Mouse (Mus musculus): ENCODE measurements around the gene Mast1. TPM values are rescaled to one million over a fixed set of nuclear protein-coding genes. Genes with fewer than 3 reads are reported as not detected.

Gene Mast1
- polyA plus RNA-seq, 1 experiment from 2014 or later: 74.7 TPM

- WGBS: 74% methylated on average over 3 of the region's 3 CpGs
- no peaks in the 10 kb centered on the region for H3K36me3 ChIP-seq
- no peak for ATAC-seq (ENCODE audit: low FRiP score)
- no peak overlapping the region for H3K27ac ChIP-seq (replicated peaks)
- H3K9me3 ChIP-seq (replicated peaks): no peaks in the 10 kb centered on the region
- H3K9ac ChIP-seq (replicated peaks): no peak overlapping the region
- peaks cover 6% of the 10 kb centered on the region for H3K4me1 ChIP-seq
- H3K4me3 ChIP-seq (replicated peaks): no peak overlapping the region
- H3K27me3 ChIP-seq (replicated peaks): peaks cover 6% of the 10 kb centered on the region; the same call in 1 of the 2 replicates
- no peak overlapping the region for H3K4me2 ChIP-seq
Measured at GRCm38 (mm10) chr8:84877297-84878035, 59.7 kb downstream of the Mast1 start.

DNA sequence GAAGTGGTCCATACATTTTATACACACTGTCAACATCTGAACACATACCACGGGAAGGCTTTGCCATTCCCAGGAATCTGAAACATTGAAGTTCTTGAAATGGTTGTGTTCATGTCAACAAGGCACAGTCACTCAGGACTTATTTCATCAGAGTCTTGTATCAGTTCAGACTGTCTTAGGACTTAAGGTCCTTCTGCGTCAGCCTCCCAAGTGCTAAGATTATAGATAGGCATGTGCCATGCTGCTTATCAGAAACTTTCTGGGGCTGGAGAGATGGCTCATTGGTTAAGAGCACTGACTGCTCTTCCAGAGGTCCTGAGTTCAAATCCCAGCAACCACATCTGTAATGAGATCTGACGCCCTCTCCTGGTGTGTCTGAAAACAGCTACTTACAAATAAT, 62.8 kb downstream of the Mast1 start:
- Histone ChIP-seq H3K36me3 (peaks cover 5% of the 10 kb centered on the region; the same call in 1 of the 2 replicates), H3K27ac (replicated peaks) (no peak overlapping the region), H3K9ac (replicated peaks) (no peak overlapping the region), H3K4me1 (peaks cover 16% of the 10 kb centered on the region), H3K9me3 (replicated peaks) (no peaks in the 10 kb centered on the region), H3K4me2 (no peak overlapping the region), H3K27me3 (replicated peaks) (peaks cover 7% of the 10 kb centered on the region; the same call in 1 of the 2 replicates), H3K4me3 (replicated peaks) (no peak overlapping the region)
- no peak for ATAC-seq (ENCODE audit: low FRiP score)
- WGBS: 94% methylated on average over 3 of the region's 3 CpGs

DNA sequence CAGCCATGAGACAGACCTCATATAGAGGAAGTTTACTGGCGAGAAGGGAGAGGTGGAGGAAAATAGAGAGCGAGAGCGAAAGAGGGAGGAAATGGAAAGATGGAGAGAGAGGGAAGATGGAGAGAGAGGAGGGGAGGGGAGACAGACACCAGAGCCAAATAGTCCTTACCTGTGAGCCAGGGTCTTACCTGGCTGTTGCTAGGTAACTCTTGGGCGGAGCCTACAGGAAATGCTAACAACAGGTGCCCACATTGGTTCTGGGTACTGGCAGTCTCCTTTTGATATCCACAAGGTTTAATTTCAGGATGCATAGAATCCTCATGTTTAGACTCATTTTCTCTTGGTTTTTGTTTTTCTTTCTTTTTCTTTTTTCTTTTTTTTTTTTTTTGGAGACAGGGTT, 64.1 kb downstream of the Mast1 start:
- H3K4me1 ChIP-seq: peaks cover 16% of the 10 kb centered on the region
- H3K27me3 ChIP-seq (replicated peaks): peaks cover 7% of the 10 kb centered on the region; the same call in 1 of the 2 replicates
- H3K9ac ChIP-seq (replicated peaks): peak overlapping the region; percentile 47; the same call in 1 of the 2 replicates
- 78% methylated on average over 4 of the region's 4 CpGs for WGBS
- peaks cover 18% of the 10 kb centered on the region for H3K36me3 ChIP-seq
- H3K27ac ChIP-seq (replicated peaks): no peak overlapping the region
- no peak for ATAC-seq (ENCODE audit: low FRiP score)
- H3K4me3 ChIP-seq (replicated peaks): peak overlapping the region; percentile 49
- H3K9me3 ChIP-seq (replicated peaks): no peaks in the 10 kb centered on the region
- peak overlapping the region; percentile 97 for H3K4me2 ChIP-seq

- Histone ChIP-seq H3K27me3 (replicated peaks) (peaks cover 7% of the 10 kb centered on the region; the same call in 1 of the 2 replicates), H3K9me3 (replicated peaks) (no peaks in the 10 kb centered on the region), H3K4me1 (peaks cover 16% of the 10 kb centered on the region), H3K36me3 (peaks cover 24% of the 10 kb centered on the region), H3K27ac (replicated peaks) (no peak overlapping the region), H3K4me3 (replicated peaks) (peak overlapping the region; percentile 49), H3K9ac (replicated peaks) (peak overlapping the region; percentile 47), H3K4me2 (peak overlapping the region; percentile 97)
- 4% methylated on average over 54 of the region's 54 CpGs for WGBS
- ATAC-seq (ENCODE audit: low FRiP score): peak; percentile 55
Measured at GRCm38 (mm10) chr8:84872309-84872965, 64.7 kb downstream of the Mast1 start.

DNA sequence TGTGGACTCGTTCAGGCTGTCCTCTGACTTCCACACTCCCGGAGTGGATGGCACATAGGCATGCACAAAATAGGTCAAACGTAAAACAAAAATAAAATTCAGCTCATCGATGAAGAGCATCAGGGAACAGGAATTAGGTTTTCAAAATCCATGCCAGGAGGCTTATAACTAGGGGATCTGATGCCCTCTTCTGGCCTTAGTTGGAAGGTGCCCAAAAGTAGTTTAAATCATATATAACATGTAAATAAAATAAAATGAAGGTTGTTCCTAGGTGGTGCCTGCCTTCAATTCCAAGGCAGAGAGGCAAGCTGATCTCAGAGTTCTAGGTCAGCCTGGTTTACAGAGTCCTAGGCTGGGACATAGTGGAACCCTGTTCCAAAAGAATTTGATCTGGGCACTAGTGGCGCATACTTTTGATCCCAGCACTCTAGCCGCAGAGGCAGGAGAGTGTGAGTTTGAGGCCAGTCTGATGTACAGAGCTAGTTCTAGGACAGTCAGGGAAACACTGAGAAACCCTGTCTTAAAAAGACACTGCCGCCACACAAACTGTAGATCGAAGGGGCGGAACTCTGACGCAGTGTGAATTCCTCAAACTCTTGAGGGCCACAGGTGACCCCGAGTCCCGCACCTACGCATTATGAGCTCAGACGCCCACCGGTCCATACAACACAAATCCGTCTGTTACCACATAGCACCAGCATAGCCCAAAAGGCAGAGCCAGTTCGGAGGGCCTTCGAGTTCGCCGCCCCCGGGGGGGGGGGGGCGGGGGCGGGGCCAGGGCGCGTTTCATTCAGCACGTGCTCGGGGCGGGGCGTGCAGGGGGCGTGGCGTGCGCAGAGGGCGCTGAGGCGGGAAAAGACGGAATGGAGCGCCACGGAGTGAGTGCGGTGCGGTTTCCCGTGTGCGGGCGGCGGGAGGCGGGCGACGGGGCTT, 65.5 kb downstream of the Mast1 start, which contains the start of gene Syce2:
Gene Syce2 (plus strand): TSS at position 736 of the 933 bp plus-strand sequence.
- Histone ChIP-seq H3K4me3 (replicated peaks) (peak within 1 kb of the TSS; percentile 49), H3K9ac (replicated peaks) (peak within 1 kb of the TSS; percentile 47), H3K27me3 (replicated peaks) (peaks cover 7% of the 10 kb centered on the region; the same call in 1 of the 2 replicates), H3K4me1 (peaks cover 16% of the 10 kb centered on the region), H3K9me3 (replicated peaks) (no peaks in the 10 kb centered on the region), H3K36me3 (peaks cover 32% of the 10 kb centered on the region), H3K27ac (replicated peaks) (no peak within 1 kb of the TSS), H3K4me2 (peak within 1 kb of the TSS; percentile 97)
- WGBS: 16% methylated on average over 41 of the region's 46 CpGs
- peak; percentile 84 for ATAC-seq (ENCODE audit: low FRiP score)

Small RNAs within 50 kb of the gene (microRNA-seq; reads per million reads assigned to microRNA genes)
- gene Gm24197 (not detected), gene Mir7069 (2.1 reads per million, percentile 6 among the genes with 10 or more reads in this experiment)

Other genes with a start within 250 kb of the Mast1 start
- gene Nacc1, start 249.5 kb downstream of the Mast1 start, polyA plus RNA-seq (2015; fragmentation: Nextera tagmentation; extraction: Ambion mirVana): 12.3 and 14.1 TPM in 2 replicates
- 3.1 and 6.1 TPM in 2 replicates for gene Lyl1, start 235.9 kb downstream of the Mast1 start, polyA plus RNA-seq (2015; fragmentation: Nextera tagmentation; extraction: Ambion mirVana)
- gene G430095P16Rik, start 214.4 kb downstream of the Mast1 start, polyA plus RNA-seq (2015; fragmentation: Nextera tagmentation; extraction: Ambion mirVana): 1.4 and 1.8 TPM in 2 replicates
- 60.3 and 70.5 TPM in 2 replicates for gene Nfix, start 137.0 kb downstream of the Mast1 start, polyA plus RNA-seq (2015; fragmentation: Nextera tagmentation; extraction: Ambion mirVana)
- 15.7 and 17.2 TPM in 2 replicates for gene Dand5, start 114.5 kb downstream of the Mast1 start, polyA plus RNA-seq (2015; fragmentation: Nextera tagmentation; extraction: Ambion mirVana)
- 44.3 and 45.1 TPM in 2 replicates for gene Gadd45gip1, start 105.8 kb downstream of the Mast1 start, polyA plus RNA-seq (2015; fragmentation: Nextera tagmentation; extraction: Ambion mirVana)
- 71.3 and 98.0 TPM in 2 replicates for gene Rad23a, start 96.7 kb downstream of the Mast1 start, polyA plus RNA-seq (2015; fragmentation: Nextera tagmentation; extraction: Ambion mirVana)
- gene Calr, start 90.4 kb downstream of the Mast1 start, polyA plus RNA-seq (2015; fragmentation: Nextera tagmentation; extraction: Ambion mirVana): 730 and 802 TPM in 2 replicates
- 105 and 108 TPM in 2 replicates for gene Farsa, start 80.4 kb downstream of the Mast1 start, polyA plus RNA-seq (2015; fragmentation: Nextera tagmentation; extraction: Ambion mirVana)
- 26.4 and 49.7 TPM in 2 replicates for gene Syce2, start 65.2 kb downstream of the Mast1 start, polyA plus RNA-seq (2015; fragmentation: Nextera tagmentation; extraction: Ambion mirVana)
- gene Gcdh, start 43.4 kb downstream of the Mast1 start, polyA plus RNA-seq (2015; fragmentation: Nextera tagmentation; extraction: Ambion mirVana): 39.8 and 41.3 TPM in 2 replicates
- 0.49 and 1.1 TPM in 2 replicates for gene Klf1, start 35.4 kb downstream of the Mast1 start, polyA plus RNA-seq (2015; fragmentation: Nextera tagmentation; extraction: Ambion mirVana)
- 5.2 and 7.3 TPM in 2 replicates for gene Dnase2a, start 28.8 kb downstream of the Mast1 start, polyA plus RNA-seq (2015; fragmentation: Nextera tagmentation; extraction: Ambion mirVana)
- 3.0 and 3.8 TPM in 2 replicates for gene Rtbdn, start 9.6 kb upstream of the Mast1 start, polyA plus RNA-seq (2015; fragmentation: Nextera tagmentation; extraction: Ambion mirVana)
- gene Gm49661, start 32.1 kb upstream of the Mast1 start, polyA plus RNA-seq (2015; fragmentation: Nextera tagmentation; extraction: Ambion mirVana): not detected in 2 replicates
- 930 and 1,070 TPM in 2 replicates for gene Prdx2, start 32.2 kb upstream of the Mast1 start, polyA plus RNA-seq (2015; fragmentation: Nextera tagmentation; extraction: Ambion mirVana)
- 55.0 and 81.5 TPM in 2 replicates for gene Rnaseh2a, start 32.4 kb upstream of the Mast1 start, polyA plus RNA-seq (2015; fragmentation: Nextera tagmentation; extraction: Ambion mirVana)
- 9.4 and 15.1 TPM in 2 replicates for gene Junb, start 41.4 kb upstream of the Mast1 start, polyA plus RNA-seq (2015; fragmentation: Nextera tagmentation; extraction: Ambion mirVana)
- 33.9 and 37.2 TPM in 2 replicates for gene Hook2, start 53.2 kb upstream of the Mast1 start, polyA plus RNA-seq (2015; fragmentation: Nextera tagmentation; extraction: Ambion mirVana)
- not detected in 2 replicates for gene Best2, start 77.2 kb upstream of the Mast1 start, polyA plus RNA-seq (2015; fragmentation: Nextera tagmentation; extraction: Ambion mirVana)
- 148 and 154 TPM in 2 replicates for gene Asna1, start 87.9 kb upstream of the Mast1 start, polyA plus RNA-seq (2015; fragmentation: Nextera tagmentation; extraction: Ambion mirVana)
- 116 and 124 TPM in 2 replicates for gene Trir, start 89.5 kb upstream of the Mast1 start, polyA plus RNA-seq (2015; fragmentation: Nextera tagmentation; extraction: Ambion mirVana)
- gene Tnpo2, start 99.6 kb upstream of the Mast1 start, polyA plus RNA-seq (2015; fragmentation: Nextera tagmentation; extraction: Ambion mirVana): 54.9 and 55.5 TPM in 2 replicates
- gene Fbxw9, start 122.7 kb upstream of the Mast1 start, polyA plus RNA-seq (2015; fragmentation: Nextera tagmentation; extraction: Ambion mirVana): 60.6 and 68.3 TPM in 2 replicates
- gene Gm5741, start 130.6 kb upstream of the Mast1 start, polyA plus RNA-seq (2015; fragmentation: Nextera tagmentation; extraction: Ambion mirVana): 1.4 and 1.6 TPM in 2 replicates
- 102 and 117 TPM in 2 replicates for gene Dhps, start 134.4 kb upstream of the Mast1 start, polyA plus RNA-seq (2015; fragmentation: Nextera tagmentation; extraction: Ambion mirVana)
- gene Wdr83os, start 143.4 kb upstream of the Mast1 start, polyA plus RNA-seq (2015; fragmentation: Nextera tagmentation; extraction: Ambion mirVana): 111 and 121 TPM in 2 replicates
- gene Wdr83, start 143.9 kb upstream of the Mast1 start, polyA plus RNA-seq (2015; fragmentation: Nextera tagmentation; extraction: Ambion mirVana): 50.3 and 50.5 TPM in 2 replicates
- gene Man2b1, start 145.9 kb upstream of the Mast1 start, polyA plus RNA-seq (2015; fragmentation: Nextera tagmentation; extraction: Ambion mirVana): 19.3 and 31.1 TPM in 2 replicates
- 3.4 and 4.2 TPM in 2 replicates for gene Zfp791, start 185.7 kb upstream of the Mast1 start, polyA plus RNA-seq (2015; fragmentation: Nextera tagmentation; extraction: Ambion mirVana)
- gene Cks1brt, start 214.6 kb upstream of the Mast1 start, polyA plus RNA-seq (2015; fragmentation: Nextera tagmentation; extraction: Ambion mirVana): not detected in 2 replicates